Mouse (Mus musculus) embryonic stem cell, embryonic (primary cell): ENCODE measurements around the gene Ppm1l.

ENCODE experiments used
- CTCF ChIA-PET, 4 experiments: fragments of 300-600 bp in 2 of 4; fragments of 350-600 bp in 2 of 4; sonication (Branson Sonifier 250); formaldehyde crosslinking; loops; one replicate each; lab custom pipeline; 2022; ENCODE audit warnings: inconsistent platforms in 2 of 4; lab: Charles Lee
- POLR2A ChIA-PET, 4 experiments: fragments of 300-600 bp in 2 of 4; fragments of 350-600 bp in 2 of 4; sonication (Branson Sonifier 250); formaldehyde crosslinking; loops; one replicate each; lab custom pipeline; 2022; ENCODE audit warnings: antibody characterized with exemption in 4 of 4, inconsistent platforms in 1 of 4; lab: Charles Lee

The Ppm1l gene

GRCm38 (mm10) chr3:69525072-69525529, 208.4 kb downstream of the Ppm1l start:
- CTCF ChIA-PET: no interaction called here
- POLR2A ChIA-PET: interaction anchor here in 1 of 4 experiments (1.2 kb wide), 1 partner anchor 9 kb away, joined by 4 read pairs; no protein-coding TSS in a partner anchor

- ChIA-PET POLR2A (no interaction called here), CTCF (no interaction called here)
Measured at GRCm38 (mm10) chr3:69527384-69527783, 210.7 kb downstream of the Ppm1l start.

GRCm38 (mm10) chr3:69529576-69529975, 212.9 kb downstream of the Ppm1l start:
- POLR2A ChIA-PET: interaction anchor here in 1 of 4 experiments (1.6 kb wide), 1 partner anchor 10 kb away, joined by 4 read pairs; no protein-coding TSS in a partner anchor
- CTCF ChIA-PET: interaction anchor here in 1 of 4 experiments (0.6 kb wide), 1 partner anchor 18 kb away, joined by 6 read pairs; no protein-coding TSS in a partner anchor

DNA sequence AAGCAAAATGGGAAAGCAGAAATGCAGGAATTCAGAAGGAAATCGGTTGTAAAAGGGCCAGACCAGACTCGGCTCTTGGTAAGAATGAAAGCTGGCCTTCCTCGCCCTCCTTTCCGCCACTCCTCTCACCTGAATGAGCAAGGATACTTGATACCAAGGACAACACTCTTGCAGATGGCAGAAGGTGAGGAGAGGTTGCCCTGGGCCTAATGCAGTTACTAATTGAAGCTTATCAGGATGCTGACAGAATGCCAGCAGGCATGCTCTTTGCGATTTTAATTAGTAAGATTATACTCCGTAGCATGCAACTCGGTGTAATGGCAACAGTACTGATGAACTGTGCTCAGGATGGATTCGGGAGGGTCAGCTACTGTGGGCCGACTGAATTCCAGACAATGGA, 214.8 kb downstream of the Ppm1l start:
- CTCF ChIA-PET: no interaction called here
- POLR2A ChIA-PET: interaction anchor here in 1 of 4 experiments (3.1 kb wide), 1 partner anchor 10 kb away, joined by 7 read pairs; no protein-coding TSS in a partner anchor

DNA sequence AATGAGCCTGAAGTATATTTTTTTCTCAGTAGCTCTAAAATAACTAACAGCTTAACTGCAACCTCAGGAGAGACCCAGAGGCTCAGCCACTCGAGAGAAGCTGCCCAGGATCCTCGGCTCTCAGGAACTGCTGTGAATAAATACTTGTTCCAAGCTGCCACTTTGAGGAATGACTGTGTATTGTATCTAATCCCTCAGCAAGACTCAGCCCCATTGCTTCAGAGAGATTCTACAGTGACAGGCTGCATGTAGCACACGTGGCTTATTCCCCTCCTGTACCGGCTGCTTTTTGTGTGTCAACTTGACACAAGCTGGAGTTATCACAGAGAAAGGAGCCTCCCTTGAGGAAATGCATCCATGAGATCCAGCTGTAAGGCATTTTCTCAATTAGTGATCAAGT, 216.0 kb downstream of the Ppm1l start:
- ChIA-PET CTCF (no interaction called here), POLR2A (interaction anchor here in 1 of 4 experiments (3.1 kb wide), 1 partner anchor 8 kb away, joined by 7 read pairs; no protein-coding TSS in a partner anchor)

- CTCF ChIA-PET: no interaction called here
- POLR2A ChIA-PET: interaction anchor here in 2 of 4 experiments (0.6 to 1.5 kb wide), 5 partner anchors 18 to 169 kb away, joined by 3 to 4 read pairs (median 3); no protein-coding TSS in a partner anchor
Measured at GRCm38 (mm10) chr3:69535486-69535885, 218.8 kb downstream of the Ppm1l start.

- CTCF ChIA-PET: no interaction called here
- POLR2A ChIA-PET: interaction anchor here in 2 of 4 experiments (0.6 to 1.5 kb wide), 5 partner anchors 18 to 169 kb away, joined by 3 to 4 read pairs (median 3); no protein-coding TSS in a partner anchor
Measured at GRCm38 (mm10) chr3:69535941-69536647, 219.4 kb downstream of the Ppm1l start.

DNA sequence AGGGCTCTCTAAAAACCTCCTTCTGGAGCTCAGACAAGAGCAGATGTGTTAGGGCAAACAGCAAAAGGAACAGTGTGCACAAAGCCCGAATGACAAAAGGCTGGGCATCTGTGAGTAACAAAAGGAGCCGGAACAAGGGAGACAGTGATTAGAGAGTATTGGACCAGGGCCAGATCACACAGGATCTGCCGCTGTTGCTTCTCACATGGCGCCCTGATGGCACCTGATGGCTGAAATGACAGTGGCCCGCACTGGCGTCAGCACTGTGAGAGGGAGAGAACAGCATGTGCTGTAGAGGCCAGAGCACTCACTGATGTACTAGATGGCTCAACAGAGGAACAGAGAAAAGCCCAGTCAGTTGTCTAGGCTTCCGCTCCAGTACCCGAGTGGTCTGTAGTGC, 226.3 kb downstream of the Ppm1l start:
- ChIA-PET CTCF (interaction anchor here in 1 of 4 experiments (0.7 kb wide), 1 partner anchor 578 kb away, joined by 3 read pairs; no protein-coding TSS in a partner anchor), POLR2A (interaction anchor here in 1 of 4 experiments (0.5 kb wide), 1 partner anchor 84 kb away, joined by 3 read pairs; no protein-coding TSS in a partner anchor)

- CTCF ChIA-PET: no interaction called here
- POLR2A ChIA-PET: no interaction called here
Measured at GRCm38 (mm10) chr3:69543730-69544129, 227.1 kb downstream of the Ppm1l start.

GRCm38 (mm10) chr3:69545017-69545416, 228.4 kb downstream of the Ppm1l start:
- ChIA-PET POLR2A (interaction anchor here in 2 of 4 experiments (1.2 to 1.8 kb wide), 2 partner anchors 14 to 228 kb away, joined by 4 to 5 read pairs; partner anchors contain the start of gene Ppm1l (in 1 of the 2)), CTCF (interaction anchor here in 1 of 4 experiments (1.2 kb wide), 1 partner anchor 9 kb away, joined by 3 read pairs; no protein-coding TSS in a partner anchor)

DNA sequence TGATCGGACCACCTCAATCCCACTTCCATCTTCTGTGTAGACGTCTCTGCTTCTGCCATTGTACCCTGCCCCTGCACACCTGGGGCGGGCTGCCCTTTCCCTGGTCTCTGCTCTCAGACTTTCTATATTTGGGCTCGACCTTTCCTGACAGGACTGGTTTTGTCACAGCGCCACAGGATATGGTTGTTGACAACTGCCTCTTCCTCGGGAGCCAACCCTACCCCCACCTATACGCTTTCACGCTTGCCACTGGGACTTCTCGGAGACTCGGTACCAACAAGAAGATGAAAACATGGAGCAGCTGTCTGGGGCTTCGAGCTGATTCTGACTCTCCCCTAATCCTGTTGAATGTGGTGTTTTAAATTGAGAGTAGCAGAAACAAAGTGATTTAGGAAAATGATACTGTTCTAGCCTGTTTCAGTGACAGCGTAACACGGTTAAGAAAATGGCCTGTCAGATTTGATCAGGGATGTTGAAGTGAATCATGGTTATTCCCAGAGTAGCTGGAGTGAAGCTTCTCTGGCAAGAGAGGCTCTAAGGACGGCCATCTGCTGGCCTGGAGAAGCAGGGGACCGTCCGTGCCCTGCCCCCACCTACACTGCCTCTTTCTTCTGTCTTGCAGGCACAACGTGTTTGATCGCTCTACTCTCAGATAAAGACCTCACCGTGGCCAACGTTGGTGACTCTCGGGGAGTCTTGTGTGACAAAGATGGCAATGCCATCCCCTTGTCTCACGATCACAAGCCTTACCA, 232.2 kb downstream of the Ppm1l start:
- CTCF ChIA-PET: no interaction called here
- POLR2A ChIA-PET: interaction anchor here in 1 of 4 experiments (0.6 kb wide), 1 partner anchor 75 kb away, joined by 4 read pairs; no protein-coding TSS in a partner anchor

DNA sequence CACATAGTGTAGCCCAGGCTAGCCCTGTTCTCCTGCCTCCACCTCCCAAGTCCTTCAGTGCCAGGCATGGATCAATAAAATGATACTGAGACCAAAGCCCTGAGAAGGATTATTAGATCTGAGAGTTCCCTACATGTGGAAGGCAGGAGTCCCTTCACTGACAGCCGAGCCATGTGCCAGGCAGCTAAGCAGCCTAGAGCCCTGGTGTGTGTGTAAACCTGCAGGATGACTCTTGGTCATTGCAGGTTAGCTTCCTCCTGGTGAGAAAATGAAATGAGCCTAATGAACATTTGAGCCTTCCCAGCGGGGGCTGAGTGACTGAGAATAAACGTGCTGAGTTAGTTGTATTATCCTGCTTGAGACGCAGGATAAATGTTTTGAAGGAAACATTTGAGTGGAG, 232.9 kb downstream of the Ppm1l start:
- ChIA-PET POLR2A (interaction anchor here in 1 of 4 experiments (0.6 kb wide), 1 partner anchor 76 kb away, joined by 4 read pairs; no protein-coding TSS in a partner anchor), CTCF (interaction anchor here in 1 of 4 experiments (0.6 kb wide), 1 partner anchor 138 kb away, joined by 5 read pairs; no protein-coding TSS in a partner anchor)

DNA sequence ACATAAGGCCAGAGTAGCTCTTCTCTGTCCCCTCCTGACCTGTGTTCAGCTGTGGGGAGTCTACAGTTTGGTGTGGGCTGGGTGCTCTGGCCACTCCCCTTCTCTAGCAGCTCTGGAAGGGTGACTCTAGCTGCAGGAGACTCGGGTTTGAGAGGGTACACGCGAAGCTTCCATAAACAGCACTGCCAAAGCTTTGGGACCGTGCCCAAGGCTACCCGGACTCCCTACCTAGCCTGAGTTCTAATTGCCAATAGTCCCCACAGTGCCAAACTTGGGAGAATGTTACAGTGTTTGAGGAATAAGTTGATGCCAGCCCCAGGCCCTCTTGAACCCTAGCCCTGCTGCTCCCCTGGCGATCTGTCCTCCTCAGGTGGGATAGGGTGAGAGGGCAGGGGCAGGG, 238.8 kb downstream of the Ppm1l start:
- CTCF ChIA-PET: no interaction called here
- POLR2A ChIA-PET: no interaction called here

DNA sequence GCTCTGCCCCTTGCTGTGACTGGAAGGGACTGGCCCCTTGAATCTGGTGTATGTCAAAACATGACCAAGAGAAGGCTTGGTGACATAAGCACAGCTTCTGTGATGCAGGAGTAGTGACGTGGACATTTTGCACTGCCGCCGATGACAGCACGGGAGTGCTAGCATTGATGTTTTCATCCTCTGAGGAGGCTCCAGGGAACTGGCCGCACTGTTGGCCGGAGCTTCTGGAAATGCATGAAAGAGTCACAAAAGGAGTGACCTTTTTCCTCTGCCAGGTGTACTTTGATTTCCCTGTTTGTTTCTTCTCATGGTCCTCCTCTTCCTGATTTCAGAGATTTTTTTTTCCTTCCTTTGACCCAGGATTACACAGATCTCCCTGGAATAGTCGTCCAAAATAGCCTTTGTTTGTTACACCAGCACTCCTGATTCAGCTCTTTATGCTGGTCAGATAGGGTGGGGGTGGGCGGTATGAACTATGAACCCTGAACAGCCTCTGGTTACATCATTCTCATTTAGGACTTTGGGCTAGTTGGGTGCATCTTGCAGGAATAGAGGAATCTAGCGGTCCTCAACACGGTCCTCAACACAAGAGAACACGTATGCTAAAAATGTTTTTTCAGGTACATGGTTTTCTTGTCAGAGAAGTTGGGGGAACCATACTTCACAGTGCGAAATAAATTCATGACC, 239.6 kb downstream of the Ppm1l start:
- ChIA-PET POLR2A (no interaction called here), CTCF (no interaction called here)

DNA sequence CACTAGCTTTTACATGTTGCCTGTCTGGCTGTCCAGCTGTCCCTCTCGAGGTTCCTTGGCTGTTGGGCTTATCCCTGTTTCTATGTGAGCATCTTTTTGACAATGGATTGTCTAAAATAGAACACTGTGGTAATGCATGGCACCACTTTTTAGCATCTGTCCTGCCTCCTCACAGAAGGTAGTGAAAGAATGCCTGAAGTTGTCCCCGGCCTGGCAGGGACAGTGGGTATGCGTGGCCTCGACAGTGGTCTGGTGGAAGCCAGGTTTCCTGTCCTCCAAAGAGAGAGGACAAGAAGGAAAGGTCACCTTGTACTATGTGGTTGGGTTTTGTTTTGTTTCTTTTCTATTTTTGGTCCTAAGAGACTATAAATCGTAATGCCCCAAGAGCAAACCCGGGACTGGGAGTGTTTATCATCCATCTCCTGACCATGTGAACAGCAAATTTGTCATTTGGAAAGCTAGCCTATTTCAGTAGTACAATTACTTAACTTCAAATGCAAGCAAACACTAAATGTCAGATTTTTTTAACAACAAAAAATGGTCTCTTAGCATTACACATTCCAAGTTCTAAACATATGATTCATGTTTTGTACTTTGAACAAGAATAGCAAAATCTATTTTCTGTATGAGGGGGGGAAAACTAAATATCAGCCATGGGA, 242.8 kb downstream of the Ppm1l start:
- CTCF ChIA-PET: no interaction called here
- POLR2A ChIA-PET: interaction anchor here in 1 of 4 experiments (1.2 to 1.4 kb wide), 2 partner anchors 13 to 14 kb away, joined by 3 to 5 read pairs; no protein-coding TSS in a partner anchor

DNA sequence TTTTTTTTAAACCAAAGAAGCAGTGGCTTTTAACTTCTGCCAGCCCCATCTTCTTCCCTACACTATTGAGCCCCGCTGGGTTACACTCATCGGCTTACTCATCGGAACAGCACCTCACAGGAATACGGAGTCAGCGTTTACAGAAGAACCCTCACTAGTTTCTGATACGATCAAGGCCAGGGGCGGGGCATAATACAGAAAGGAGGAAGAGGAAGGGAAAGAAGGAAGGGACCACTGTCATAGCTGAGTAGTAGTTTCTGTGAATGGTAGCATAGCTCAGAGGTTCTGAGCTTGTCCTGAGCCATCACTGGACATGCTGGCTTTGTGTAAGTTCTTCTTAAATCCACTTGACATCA, 243.3 kb downstream of the Ppm1l start:
- ChIA-PET POLR2A (interaction anchor here in 1 of 4 experiments (1.2 kb wide), 1 partner anchor 13 kb away, joined by 3 read pairs; no protein-coding TSS in a partner anchor), CTCF (no interaction called here)

GRCm38 (mm10) chr3:69561686-69562085, 245.0 kb downstream of the Ppm1l start:
- ChIA-PET CTCF (interaction anchor here in 1 of 4 experiments (1.4 kb wide), 1 partner anchor 541 kb away, joined by 4 read pairs; no protein-coding TSS in a partner anchor), POLR2A (interaction anchor here in 1 of 4 experiments (0.6 kb wide), 1 partner anchor 843 kb away, joined by 7 read pairs; no protein-coding TSS in a partner anchor)

GRCm38 (mm10) chr3:69563406-69563805, 246.7 kb downstream of the Ppm1l start:
- ChIA-PET CTCF (interaction anchor here in 1 of 4 experiments (0.6 kb wide), 1 partner anchor 66 kb away, joined by 3 read pairs; no protein-coding TSS in a partner anchor), POLR2A (no interaction called here)
